ENCODE assay signal across 9 mouse cellular contexts in genomic region chr2:174601938-174602685, GRCm38 (mm10). TPM values are rescaled to one million over a fixed set of nuclear protein-coding genes. Genes with fewer than 3 reads are reported as not detected.
A peak's percentile ranks its signal among the peaks of the same experiment; 100 is the strongest.
DNase-seq lines count a peak whose midpoint lies in the region; ATAC-seq and TF ChIP-seq lines count a peak whose summit lies in the region.
"Had no signal": no experiment of that assay in that cellular context is flagged by ENCODE, and none has a peak within 500 bp of the region (broad histone marks: within the 10 kb centered on the region; RNA-seq: fewer than 3 reads in every experiment).

No protein-coding gene starts in this region.

- WGBS in hindbrain, embryonic 13.5 days, result 78% methylated on average over 9 of the region's 9 CpGs
- 70% methylated on average over 9 of the region's 9 CpGs for WGBS in midbrain, postnatal 0 days

- no peaks in the 10 kb centered on the region for H3K4me1 ChIP-seq in hindbrain, embryonic 13.5 days (replicated peaks)
- no peaks in the 10 kb centered on the region for H3K4me1 ChIP-seq in midbrain, postnatal 0 days (ENCODE audit: insufficient read depth, low read length)

- intact Hi-C loops in gastrocnemius, postnatal 14 days (cut with DNase I; ENCODE audit: low total_unique reads), result no loop called here

- DNase-seq in B cell, adult 2 months, result peak; percentile 76 to 79
- peak; percentile 95 for DNase-seq in induced T-regulatory cell, adult 2 months (ENCODE audit: low read depth)
- DNase-seq in mesoderm, embryonic 11.5 days (ENCODE audit: low read depth, low spot score), result peak; percentile 25
- DNase-seq in gastrocnemius, postnatal 14 days, result no peak
- DNase-seq in midbrain, postnatal 0 days (ENCODE audit: low spot score), result no peak
- DNase-seq in layer of hippocampus, postnatal 10 days (ENCODE audit: low spot score in 2 of 2), result no peak

- H3K27ac ChIP-seq in hindbrain, embryonic 13.5 days, result no peak overlapping the region
- H3K27ac ChIP-seq in midbrain, postnatal 0 days (ENCODE audit: low read depth, low read length), result no peak overlapping the region

- no peak for TF ChIP-seq CTCF in midbrain, postnatal 0 days (IDR thresholded peaks at IDR 0.05)

- H3K4me2 ChIP-seq in hindbrain, embryonic 13.5 days, result no peak overlapping the region
- no peak overlapping the region for H3K4me2 ChIP-seq in midbrain, postnatal 0 days (ENCODE audit: low read depth, low read length, poor library complexity, severe bottlenecking)

- no peak overlapping the region for H3K4me3 ChIP-seq in hindbrain, embryonic 13.5 days
- H3K4me3 ChIP-seq in midbrain, postnatal 0 days (ENCODE audit: low read depth, low read length), result no peak overlapping the region

- no peak overlapping the region for H3K9ac ChIP-seq in hindbrain, embryonic 13.5 days
- no peak overlapping the region for H3K9ac ChIP-seq in midbrain, postnatal 0 days (replicated peaks; ENCODE audit: low read length, poor library complexity, severe bottlenecking)

- ATAC-seq in common myeloid progenitor, adult 5-6 weeks (replicated peaks; ENCODE audit: low read depth, poor library complexity, severe bottlenecking), result peak; percentile 92
- ATAC-seq in hindbrain, embryonic 13.5 days (ENCODE audit: low FRiP score), result no peak
- ATAC-seq in midbrain, postnatal 0 days (ENCODE audit: low FRiP score), result no peak

- H3K9me3 ChIP-seq in hindbrain, embryonic 13.5 days, result no peaks in the 10 kb centered on the region
- H3K9me3 ChIP-seq in midbrain, postnatal 0 days (ENCODE audit: low read length), result no peaks in the 10 kb centered on the region

- no peaks in the 10 kb centered on the region for H3K27me3 ChIP-seq in hindbrain, embryonic 13.5 days
- H3K27me3 ChIP-seq in midbrain, postnatal 0 days (ENCODE audit: insufficient read depth, low read length), result no peaks in the 10 kb centered on the region

- H3K36me3 ChIP-seq in hindbrain, embryonic 13.5 days, result no peaks in the 10 kb centered on the region
- no peaks in the 10 kb centered on the region for H3K36me3 ChIP-seq in midbrain, postnatal 0 days (ENCODE audit: insufficient read depth, low read length)

RNA-seq across cellular contexts. Expression of gene Zfp831, which starts 41.2 kb away (rescaled TPM):
- total RNA-seq in common myeloid progenitor, adult 5-6 weeks (2017), result 2.8 and 4.2 TPM in 2 replicates
- polyA plus RNA-seq in hindbrain, embryonic 13.5 days (2015; fragmentation: Nextera tagmentation; extraction: Ambion mirVana), result not detected in 2 replicates
- under 1 TPM in 1 of 2 experiments, not detected in 1; 0.02 TPM for total RNA-seq in gastrocnemius, postnatal 14 days (2021)
- total RNA-seq in midbrain, postnatal 0 days (2014; rRNA removed), result 0.09 TPM in 1 of 2 replicates, not detected in the other
- polyA plus RNA-seq in midbrain, postnatal 0 days (2015; fragmentation: Nextera tagmentation; extraction: Ambion mirVana), result not detected in 2 replicates
- 1 to 10 TPM; 3.8 TPM for total RNA-seq in layer of hippocampus, postnatal 10 days (2021)
- polyA plus RNA-seq: neural tube, embryonic 14.5 days had no signal

Comparison
In these comparisons a context has a peak if more than half of its experiments do, and no peak if none do; other contexts are left out.
1. DNase-seq: peak in B cell, adult 2 months (2 of 2), induced T-regulatory cell, adult 2 months (single experiment) and mesoderm, embryonic 11.5 days (single experiment); none in gastrocnemius, postnatal 14 days (single experiment), midbrain, postnatal 0 days (single experiment) and layer of hippocampus, postnatal 10 days (0 of 2).